Mouse (Mus musculus) brain, embryonic 14.5 days (tissue): ENCODE data around the gene Nucb2. TPM values are rescaled to one million over a fixed set of nuclear protein-coding genes. Genes with fewer than 3 reads are reported as not detected.

Source experiments
- DNase-seq: peaks from one replicate; pipeline ENCODE4 v3.0.0-alpha.2; 2011; ENCODE audit warnings: low read depth
- CTCF ChIP-seq: fragments of 200-500 bp; IDR thresholded peaks from 2 replicates; pipeline ENCODE4 v1.5.1; 2012; ENCODE audit warnings: inconsistent platforms, mild to moderate bottlenecking, moderate library complexity, borderline replicate concordance; ENCODE audit not compliant: insufficient read depth, insufficient read length; ENCODE audit errors: extremely low read depth
- POLR2A ChIP-seq: fragments of 200-500 bp; IDR thresholded peaks from 2 replicates; pipeline ENCODE4 v1.6.1; 2012; ENCODE audit warnings: mild to moderate bottlenecking, inconsistent platforms, borderline replicate concordance; ENCODE audit not compliant: poor library complexity, insufficient read depth, insufficient read length, severe bottlenecking; ENCODE audit errors: extremely low read depth
- polyA plus RNA-seq: library from polyadenylated mRNA; depleted of rRNA; stranded (reverse); fragments of >200 nt; gene quantifications from 2 replicates; pipeline ENCODE4 v1.2.3, GENCODE M21; 2012

Nucb2 gene
- polyA plus RNA-seq, 1 experiment: 14.5 TPM

DNA sequence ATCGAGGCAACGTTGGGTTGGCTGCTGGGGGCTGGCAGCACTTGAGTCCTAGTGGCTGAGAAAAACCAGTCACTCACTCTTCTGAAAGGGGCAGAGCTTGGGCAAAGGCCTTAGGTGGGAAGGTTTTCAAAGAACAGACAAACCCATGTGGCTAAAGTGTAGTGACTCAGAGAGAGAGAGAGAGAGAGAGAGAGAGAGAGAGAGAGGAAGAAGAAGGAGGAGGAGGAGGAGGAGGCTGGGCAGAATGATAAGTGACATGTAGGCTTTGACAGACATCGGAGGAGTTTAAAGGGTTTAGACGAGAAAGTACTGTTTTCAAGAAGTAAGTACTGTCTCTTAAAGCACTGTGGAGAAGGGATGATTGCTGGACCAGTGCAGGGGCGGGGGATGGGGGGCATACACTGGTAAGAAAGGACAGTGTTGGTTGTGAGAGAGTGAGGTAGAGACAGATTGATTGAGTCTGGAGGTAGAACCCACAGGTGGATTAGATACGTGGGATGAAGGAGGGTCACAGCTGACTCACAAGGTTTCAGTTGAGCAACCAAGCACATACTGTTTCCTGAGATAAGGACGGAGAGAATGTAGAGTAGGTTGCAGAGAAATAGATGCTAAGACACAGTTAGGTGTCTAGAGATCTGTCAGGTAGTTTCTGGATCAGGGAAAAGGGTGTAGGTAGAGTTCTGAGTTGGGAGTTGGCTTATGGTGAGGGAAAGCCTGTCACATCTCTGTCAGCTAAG lies 10.7 kb upstream of the Nucb2 start:
- TF ChIP-seq POLR2A: no peak
- TF ChIP-seq CTCF: no peak

DNA sequence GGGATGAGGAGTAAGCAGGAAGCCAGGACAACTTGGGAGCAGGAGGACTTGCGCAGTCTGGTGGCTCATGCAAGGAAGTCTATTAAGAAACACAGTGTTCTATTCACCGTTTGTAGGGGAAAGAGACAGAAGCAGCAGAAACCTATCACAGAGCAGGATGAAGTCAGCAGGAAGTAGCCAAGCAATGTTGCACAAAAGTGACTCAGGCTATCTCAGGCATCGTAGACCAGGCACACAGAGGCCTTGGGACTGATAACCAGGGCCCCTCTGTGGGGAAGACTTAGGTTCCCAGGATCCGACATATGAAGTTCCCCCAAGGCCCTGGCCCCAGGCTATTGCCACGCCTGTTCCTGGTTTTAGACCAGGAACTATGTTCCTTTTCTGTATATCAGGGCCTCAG lies 9.6 kb upstream of the Nucb2 start:
- DNase-seq: no peak
- TF ChIP-seq CTCF (no peak), POLR2A (no peak)

More for the DNA sequence above, 10.7 kb upstream of the Nucb2 start:
- DNase-seq: no peak

DNA sequence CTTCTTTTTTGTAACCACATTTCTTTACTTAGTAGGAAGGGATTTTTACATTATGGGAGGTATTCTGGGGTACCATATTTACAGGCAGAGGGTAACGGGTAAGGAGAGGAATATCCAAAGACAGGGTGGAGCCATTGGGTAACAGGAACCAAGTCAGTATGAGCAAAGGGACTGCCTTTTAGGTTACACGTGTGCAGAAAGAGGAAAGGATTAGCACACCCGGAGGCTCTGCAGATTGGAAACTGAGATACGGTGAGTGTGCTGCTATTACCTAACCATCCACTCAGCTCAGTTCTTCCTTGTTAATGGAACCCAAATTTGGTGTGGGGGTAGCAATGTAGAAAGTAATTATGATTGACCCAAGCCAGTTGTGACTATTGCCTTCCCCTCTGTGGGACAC lies 7.4 kb upstream of the Nucb2 start:
- no peak for TF ChIP-seq CTCF
- no peak for TF ChIP-seq POLR2A
- DNase-seq: no peak

DNA sequence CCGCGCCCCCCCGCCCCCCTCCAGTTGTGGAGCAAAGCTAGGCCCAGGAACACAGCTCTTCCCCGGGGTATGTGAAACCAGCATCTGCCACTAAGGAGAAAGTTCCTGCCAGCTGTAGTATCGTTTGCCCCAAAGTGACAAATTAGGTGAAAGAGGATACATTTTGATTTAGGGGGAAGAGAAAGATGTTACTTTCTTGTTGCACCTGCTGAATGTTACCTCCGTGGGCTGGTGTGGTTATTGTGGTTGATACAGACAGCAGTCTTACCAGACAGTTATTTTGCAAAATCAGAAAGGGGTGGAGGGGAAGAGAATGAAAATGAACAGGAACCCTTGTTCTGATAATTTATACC lies 625 bp downstream of the Nucb2 start:
- no peak for TF ChIP-seq CTCF
- no peak for DNase-seq

DNA sequence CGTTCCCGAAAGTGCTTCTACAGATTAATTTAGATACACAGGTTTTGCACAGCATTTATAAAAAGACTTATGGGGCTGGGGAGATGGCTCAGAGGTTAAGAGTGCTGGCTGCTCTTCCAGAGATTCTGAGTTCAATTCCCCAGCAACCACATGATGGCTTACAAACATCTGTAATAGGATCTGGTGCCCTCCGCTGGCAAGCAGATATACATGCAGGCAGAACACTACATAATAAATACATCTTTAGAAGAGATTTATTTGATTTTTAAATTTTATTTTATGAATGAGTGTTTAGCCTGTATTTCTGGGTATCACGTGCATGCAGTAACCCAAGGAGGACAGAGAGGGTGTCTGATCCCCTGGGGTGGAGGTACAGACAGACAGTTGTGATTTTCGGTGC lies 9.9 kb downstream of the Nucb2 start:
- TF ChIP-seq POLR2A (no peak), CTCF (peak; percentile 23; the same call in 1 of the 2 replicates)
- peak; percentile 35 for DNase-seq

DNA sequence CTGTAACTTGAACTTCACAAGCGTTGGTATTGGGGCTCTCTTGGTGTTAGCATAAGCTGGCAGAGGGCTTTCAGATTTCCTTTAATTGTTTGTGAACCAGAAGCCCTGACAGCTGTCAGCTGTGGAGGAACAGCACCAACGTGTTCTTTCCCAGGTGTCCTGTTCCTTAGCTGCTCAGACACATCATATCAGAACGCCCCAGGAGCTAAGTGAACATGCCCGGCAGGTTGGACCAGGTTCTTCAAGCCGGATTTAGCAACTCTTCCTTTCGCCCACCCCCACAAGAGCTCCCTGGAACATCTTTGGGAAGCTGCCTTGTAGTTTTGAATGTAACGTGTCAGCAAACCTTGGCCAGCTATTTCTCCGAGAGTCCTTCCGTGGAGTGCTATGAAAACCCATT lies 10.4 kb downstream of the Nucb2 start:
- no peak for TF ChIP-seq CTCF
- TF ChIP-seq POLR2A: no peak
- no peak for DNase-seq

DNA sequence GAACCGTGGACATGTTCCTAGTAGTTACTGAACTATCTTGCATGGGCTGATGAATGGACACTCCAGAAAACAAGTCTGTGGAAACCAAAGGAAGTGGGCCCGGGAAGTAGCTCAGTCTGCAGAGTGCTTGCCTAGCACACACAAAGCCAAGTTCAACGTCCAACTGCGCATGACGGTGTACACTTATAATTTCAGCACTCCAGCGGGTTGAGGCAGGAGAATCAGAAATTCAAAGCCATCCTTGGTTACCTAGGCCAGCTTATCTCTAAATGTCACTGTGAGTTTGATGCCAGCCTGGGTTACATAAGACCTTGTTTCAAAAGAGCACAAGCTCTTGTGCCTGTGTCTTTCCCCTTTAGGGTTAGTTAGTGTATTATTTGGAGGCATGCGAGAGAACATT lies 10.9 kb downstream of the Nucb2 start:
- TF ChIP-seq CTCF (no peak), POLR2A (no peak)
- DNase-seq: no peak

DNA sequence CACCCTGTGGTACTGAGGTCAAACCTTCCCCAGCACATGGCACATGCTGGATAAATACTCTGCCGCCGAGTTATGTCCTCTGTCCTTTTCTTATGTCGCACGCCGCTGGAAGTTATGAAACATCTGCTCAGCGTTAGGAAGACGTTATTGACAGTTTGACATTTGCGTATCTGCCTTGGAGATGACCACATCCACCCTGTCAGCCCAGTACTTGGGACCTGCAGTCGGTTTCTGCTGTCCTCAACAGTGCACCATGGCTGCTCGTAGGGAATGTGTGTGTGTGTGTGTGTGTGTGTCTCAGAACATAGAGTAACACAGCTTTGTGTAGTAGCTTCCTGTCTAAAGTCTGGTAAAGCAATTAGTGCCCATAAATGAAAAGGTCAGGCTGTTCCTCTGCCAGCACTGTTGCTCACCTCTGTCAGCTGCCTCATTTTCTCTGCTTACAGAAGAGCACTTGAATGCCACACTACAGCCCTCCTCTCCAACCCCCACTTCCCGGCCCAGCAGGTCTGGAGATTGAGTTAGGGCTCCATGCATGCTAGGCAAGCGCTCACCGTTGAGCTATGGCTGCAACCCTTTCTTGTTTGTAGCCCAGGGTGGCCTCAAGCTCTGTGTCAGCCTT lies 11.5 kb downstream of the Nucb2 start:
- TF ChIP-seq CTCF: no peak
- TF ChIP-seq POLR2A: no peak
- no peak for DNase-seq

DNA sequence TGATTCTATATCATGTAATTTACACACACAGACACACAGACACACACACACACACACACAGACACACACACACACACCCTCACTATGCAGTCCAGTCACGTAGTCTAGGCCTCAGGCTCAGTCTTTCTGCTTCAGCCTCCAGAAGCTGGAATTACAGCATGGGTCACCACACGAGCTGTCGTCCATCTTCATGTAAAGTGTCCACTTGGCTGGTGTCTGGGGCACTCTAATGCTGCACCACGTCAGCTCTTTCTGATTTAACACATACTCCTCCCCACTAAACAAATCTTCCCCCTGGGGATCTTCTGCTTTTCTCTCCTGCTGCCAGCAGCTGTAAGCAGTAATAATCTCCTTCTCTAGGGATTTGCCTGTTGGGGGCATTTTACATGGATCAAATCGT lies 13.1 kb downstream of the Nucb2 start:
- DNase-seq: peak; percentile 58
- TF ChIP-seq POLR2A (no peak), CTCF (no peak)

DNA sequence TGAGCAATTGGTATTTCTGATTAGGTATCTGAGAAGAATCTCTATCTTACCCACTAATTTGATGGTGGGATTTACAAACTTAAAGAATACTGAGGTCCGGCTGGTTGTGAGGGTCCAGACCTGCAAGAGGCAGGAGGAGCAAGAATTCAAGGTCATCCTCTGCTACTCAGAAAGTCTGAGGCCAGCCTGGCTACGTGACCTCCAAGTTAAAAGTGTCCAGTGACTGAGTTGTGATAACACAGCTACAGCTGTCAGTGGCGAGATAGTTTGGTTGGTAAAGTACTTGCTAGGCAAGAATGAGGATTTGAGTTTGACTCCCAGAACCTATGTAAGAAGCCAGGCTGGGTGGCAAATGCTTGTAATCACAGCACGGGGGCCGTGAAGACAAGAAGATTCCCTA lies 14.0 kb downstream of the Nucb2 start:
- DNase-seq: no peak
- no peak for TF ChIP-seq POLR2A
- TF ChIP-seq CTCF: no peak

DNA sequence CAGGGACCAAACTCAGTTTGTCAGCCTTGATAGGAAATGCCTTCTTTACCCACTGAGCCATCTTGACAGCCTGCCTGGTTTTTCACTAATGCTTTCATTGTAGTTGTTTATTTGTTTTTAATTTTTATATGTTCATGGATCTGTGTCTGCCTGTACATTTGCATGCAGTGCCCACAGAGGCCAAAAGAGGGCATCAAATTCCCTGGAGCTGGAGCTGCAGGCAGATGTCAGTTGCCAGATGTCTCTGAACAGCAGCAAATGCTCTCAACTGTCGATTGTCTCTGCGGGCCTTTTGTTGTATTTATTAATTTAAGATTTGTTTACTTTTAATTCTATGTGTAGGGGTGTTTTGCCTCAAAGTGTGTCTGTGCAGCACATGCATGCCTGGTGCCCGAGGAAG lies 15.6 kb downstream of the Nucb2 start:
- DNase-seq: peak; percentile 47

DNA sequence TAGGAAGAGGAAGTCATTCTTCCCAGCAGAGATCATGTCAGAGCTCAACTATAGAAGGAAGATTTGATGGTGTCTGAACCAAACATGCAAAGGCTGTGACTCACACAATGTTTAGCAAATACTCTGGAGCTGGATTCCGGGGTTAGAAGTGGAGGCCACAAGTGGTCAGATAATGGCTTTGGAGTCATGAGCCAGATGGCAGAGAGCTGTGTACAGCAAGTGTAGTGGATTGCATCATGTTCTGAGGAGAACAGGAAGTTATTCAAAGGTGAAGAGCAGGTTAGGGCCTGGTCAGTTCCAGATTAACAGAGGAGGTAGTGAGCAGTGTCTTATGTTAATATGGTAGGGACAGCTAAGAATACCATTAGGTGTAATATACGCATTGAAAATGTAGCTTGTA lies 20.4 kb downstream of the Nucb2 start:
- TF ChIP-seq CTCF (no peak), POLR2A (no peak)
- DNase-seq: no peak

More for the DNA sequence above, 15.6 kb downstream of the Nucb2 start:
- TF ChIP-seq CTCF: peak; percentile 58; the same call in 1 of the 2 replicates
- TF ChIP-seq POLR2A: no peak
